Mouse (Mus musculus) G1E (cell line): ENCODE data around the gene Tmem198. TPM values are rescaled to one million over a fixed set of nuclear protein-coding genes. Genes with fewer than 3 reads are reported as not detected.

Experiments
- ATAC-seq: 2 replicates; pipeline ENCODE4 v1.8.0; 2016; ENCODE audit warnings: mild to moderate bottlenecking; ENCODE audit not compliant: insufficient number of reproducible peaks, poor library complexity, low FRiP score, severe bottlenecking; ENCODE audit errors: extremely low read depth
- DNase-seq: peaks from one replicate; pipeline ENCODE4 v3.0.0; 2012; ENCODE audit warnings: low spot score
- H3K27me3 ChIP-seq: 2 replicates; pipeline ENCODE4 v1.6.1; 2012; ENCODE audit warnings: mild to moderate bottlenecking, low read length, inconsistent platforms; ENCODE audit not compliant: insufficient read depth
- H3K36me3 ChIP-seq: replicated peaks from 2 replicates; pipeline ENCODE3; 2012; ENCODE audit warnings: mild to moderate bottlenecking, inconsistent platforms
- H3K4me1 ChIP-seq: 2 replicates; pipeline ENCODE4 v1.6.1; 2012; ENCODE audit warnings: low read depth, low read length, inconsistent platforms, mixed read lengths; ENCODE audit not compliant: insufficient read depth
- H3K4me3 ChIP-seq: 2 replicates; pipeline ENCODE4 v1.5.1; 2012; ENCODE audit warnings: low read depth, mild to moderate bottlenecking, inconsistent platforms, low read length, moderate library complexity, mixed read lengths
- H3K9me3 ChIP-seq: replicated peaks from 2 replicates; pipeline ENCODE4 v1.6.1; 2012; ENCODE audit warnings: inconsistent platforms
- CTCF ChIP-seq: IDR thresholded peaks from 2 replicates; pipeline ENCODE4 v1.5.1; 2012; ENCODE audit warnings: low read depth, low read length, inconsistent platforms, mixed read lengths
- GATA1 ChIP-seq: IDR thresholded peaks from 2 replicates; pipeline ENCODE4 v1.6.1; 2012; ENCODE audit warnings: borderline replicate concordance, low read length, inconsistent platforms, mixed read lengths
- GATA2 ChIP-seq: IDR thresholded peaks from 2 replicates; pipeline ENCODE4 v1.6.1; 2012; ENCODE audit warnings: low read depth, low read length, inconsistent platforms, borderline replicate concordance
- POLR2AphosphoS5 ChIP-seq: IDR thresholded peaks from 2 replicates; pipeline ENCODE4 v1.6.1; 2012; ENCODE audit warnings: low read depth, low read length, inconsistent platforms; ENCODE audit not compliant: insufficient replicate concordance
- TAL1 ChIP-seq: conservative IDR thresholded peaks from 2 replicates; pipeline ENCODE4 v1.6.1; 2012; ENCODE audit warnings: low read depth, low read length, inconsistent platforms, mixed read lengths
- polyA plus RNA-seq: library from polyadenylated mRNA; stranded (reverse); fragments of >175 nt; gene quantifications from 2 replicates; pipeline ENCODE4 v1.2.3, GENCODE M21; 2012
- total RNA-seq, 2 experiments: library from RNA; stranded (forward) in 1 of 2; stranded (reverse) in 1 of 2; fragments of 200-1000 nt in 1 of 2; fragments of >200 nt in 1 of 2; fragmentation: Nextera tagmentation in 1 of 2; gene quantifications; 2 replicates each; pipeline ENCODE4 v1.2.3; 2014 to 2017

Gene Tmem198
- total and polyA plus RNA-seq, 3 experiments: 0.30 to 4.0 (median 0.76) TPM

DNA sequence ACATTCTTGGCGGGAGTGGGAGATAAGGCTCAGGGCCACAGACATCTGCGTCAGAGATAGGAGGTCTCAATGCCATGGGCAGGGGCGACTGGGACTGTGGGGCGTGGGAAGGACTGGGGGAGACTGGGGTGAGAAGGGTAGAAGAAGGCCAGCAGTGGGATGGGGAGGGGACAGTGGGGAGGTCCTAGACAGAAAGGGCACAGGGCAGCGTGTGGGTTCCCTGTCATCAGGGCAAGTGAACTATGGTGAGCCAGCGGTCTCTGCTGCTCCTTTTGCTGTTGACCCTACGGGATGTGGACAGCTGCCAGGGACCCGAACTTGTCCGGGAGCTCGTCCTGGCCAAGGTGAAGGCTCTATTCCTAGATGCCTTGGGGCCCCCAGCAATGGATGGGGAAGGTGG, 27.7 kb downstream of the Tmem198 start, which contains the start of gene Inha:
Gene Inha (plus strand): TSS at position 72 of the 400 bp plus-strand sequence.
- ATAC-seq (no peak), DNase-seq (no peak)
- H3K27me3 ChIP-seq: peaks cover 35% of the 10 kb centered on the region; the same call in 1 of the 2 replicates
- no peaks in the 10 kb centered on the region for H3K36me3 ChIP-seq
- no peaks in the 10 kb centered on the region; the same call in 1 of the 2 replicates for H3K4me1 ChIP-seq
- no peak within 1 kb of the TSS for H3K4me3 ChIP-seq
- TF ChIP-seq CTCF (no peak), POLR2AphosphoS5 (no peak), GATA2 (no peak), TAL1 (no peak), GATA1 (no peak)
- peaks cover 10% of the 10 kb centered on the region for H3K9me3 ChIP-seq

- no peak for ATAC-seq
- Histone ChIP-seq H3K27me3 (peaks cover 32% of the 10 kb centered on the region; the same call in 1 of the 2 replicates), H3K9me3 (peaks cover 10% of the 10 kb centered on the region)
Measured at GRCm38 (mm10) chr1:75509586-75509985, 30.3 kb downstream of the Tmem198 start.

DNA sequence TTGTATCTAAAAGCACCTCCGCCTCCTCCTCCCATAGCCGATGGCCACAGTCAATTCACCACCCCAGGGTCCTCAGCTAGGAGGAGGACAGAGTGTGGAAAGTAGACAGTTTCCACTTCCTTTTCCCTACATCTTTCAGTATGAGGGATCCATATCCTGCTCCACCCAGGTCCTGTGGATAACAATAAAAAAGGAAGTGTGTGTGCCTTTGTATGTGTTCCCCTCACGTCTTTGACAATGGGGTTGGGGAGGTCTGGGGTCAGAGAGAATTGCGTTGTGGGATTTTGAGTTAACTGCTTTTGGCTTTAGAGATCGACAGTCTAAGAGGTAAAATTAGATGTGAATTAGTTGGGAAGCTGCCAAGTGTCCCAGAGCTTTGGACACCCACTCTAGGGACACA, 30.8 kb downstream of the Tmem198 start:
- peaks cover 31% of the 10 kb centered on the region; the same call in 1 of the 2 replicates for H3K27me3 ChIP-seq
- no peak for DNase-seq
- H3K36me3 ChIP-seq: no peaks in the 10 kb centered on the region
- no peak for ATAC-seq
- no peak overlapping the region for H3K4me3 ChIP-seq
- H3K4me1 ChIP-seq: peaks cover under 1% of the 10 kb centered on the region; the same call in 1 of the 2 replicates
- peaks cover 8% of the 10 kb centered on the region for H3K9me3 ChIP-seq
- TF ChIP-seq POLR2AphosphoS5 (no peak), GATA2 (no peak), TAL1 (no peak), GATA1 (no peak), CTCF (no peak)

More at GRCm38 (mm10) chr1:75509586-75509985, 30.3 kb downstream of the Tmem198 start:
- no peaks in the 10 kb centered on the region; the same call in 1 of the 2 replicates for H3K4me1 ChIP-seq
- no peak overlapping the region for H3K4me3 ChIP-seq
- no peaks in the 10 kb centered on the region for H3K36me3 ChIP-seq
- DNase-seq: no peak
- no peak for TF ChIP-seq CTCF
- TF ChIP-seq TAL1: no peak
- TF ChIP-seq GATA2: no peak
- no peak for TF ChIP-seq GATA1
- no peak for TF ChIP-seq POLR2AphosphoS5

DNA sequence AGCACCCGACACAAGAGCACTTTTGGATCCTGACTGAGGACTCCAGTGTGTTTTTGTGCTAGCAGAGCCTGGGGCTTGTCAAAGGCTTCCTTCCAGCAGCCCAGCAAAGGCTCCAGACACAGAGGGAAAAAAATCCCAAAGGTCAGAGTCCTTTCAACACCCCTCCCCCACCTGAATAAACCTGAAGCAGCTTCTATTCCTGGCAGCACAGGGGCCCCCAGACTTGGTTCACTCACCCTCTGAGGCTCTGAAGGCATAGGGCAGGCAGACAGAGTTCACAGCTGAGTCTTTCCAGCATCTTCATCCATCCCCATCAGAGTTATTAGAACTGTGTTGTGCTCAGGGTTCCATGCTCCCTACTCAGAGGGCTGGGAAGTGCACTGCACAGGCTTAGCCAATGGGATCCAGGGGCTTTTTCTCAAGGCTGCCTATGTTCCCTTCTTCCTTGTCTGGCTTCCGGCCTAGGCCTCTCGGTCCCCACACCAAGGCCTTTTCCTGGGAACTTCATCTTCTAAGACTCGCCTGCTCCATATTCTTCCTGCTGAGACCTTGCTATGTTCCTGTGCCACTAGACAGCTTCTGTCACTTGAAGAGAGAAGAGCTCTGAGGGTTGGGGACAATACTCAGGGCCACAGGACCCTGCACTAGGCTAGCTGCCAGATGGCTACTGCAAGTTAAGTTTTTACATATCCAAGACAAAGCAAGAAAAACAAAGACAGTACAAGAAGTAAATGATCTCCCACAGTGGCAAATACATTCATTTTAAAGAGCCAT, 32.3 kb downstream of the Tmem198 start:
- H3K4me3 ChIP-seq: no peak overlapping the region
- H3K36me3 ChIP-seq: no peaks in the 10 kb centered on the region
- DNase-seq (no peak), ATAC-seq (no peak)
- TF ChIP-seq GATA2 (no peak), CTCF (no peak), POLR2AphosphoS5 (no peak), GATA1 (no peak), TAL1 (no peak)
- no peaks in the 10 kb centered on the region for H3K9me3 ChIP-seq
- H3K4me1 ChIP-seq: peaks cover 2% of the 10 kb centered on the region; the same call in 1 of the 2 replicates
- peaks cover 22% of the 10 kb centered on the region; the same call in 1 of the 2 replicates for H3K27me3 ChIP-seq

DNA sequence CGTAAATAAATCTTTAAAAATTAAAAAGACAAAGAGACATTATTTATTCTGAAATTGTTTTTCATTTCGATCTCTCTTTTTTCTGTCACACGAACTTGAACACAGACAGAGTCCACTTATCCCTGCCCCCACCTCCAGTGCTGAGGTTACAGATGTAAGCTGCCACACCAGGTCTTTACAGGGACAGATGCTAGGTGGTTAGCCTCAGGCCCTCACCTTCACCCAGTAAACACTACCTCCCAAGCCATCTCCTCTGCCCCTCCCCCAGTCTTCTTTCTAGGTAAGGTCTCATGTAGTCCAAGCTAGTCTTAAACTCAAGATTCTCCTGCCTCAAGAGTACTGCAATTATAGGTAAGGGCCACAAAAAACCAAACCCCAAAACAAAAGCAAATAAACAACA, 33.2 kb downstream of the Tmem198 start:
- H3K9me3 ChIP-seq: no peaks in the 10 kb centered on the region
- no peaks in the 10 kb centered on the region for H3K36me3 ChIP-seq
- H3K27me3 ChIP-seq: peaks cover 21% of the 10 kb centered on the region; the same call in 1 of the 2 replicates
- no peak overlapping the region for H3K4me3 ChIP-seq
- peaks cover 2% of the 10 kb centered on the region; the same call in 1 of the 2 replicates for H3K4me1 ChIP-seq
- no peak for ATAC-seq
- no peak for DNase-seq
- TF ChIP-seq GATA2 (no peak), GATA1 (no peak)

- H3K4me3 ChIP-seq: no peak overlapping the region
- no peak for ATAC-seq
- H3K27me3 ChIP-seq: peaks cover 12% of the 10 kb centered on the region; the same call in 1 of the 2 replicates
- H3K9me3 ChIP-seq: no peaks in the 10 kb centered on the region
- no peak for DNase-seq
- no peaks in the 10 kb centered on the region for H3K36me3 ChIP-seq
- H3K4me1 ChIP-seq: peaks cover 20% of the 10 kb centered on the region
- no peak for TF ChIP-seq POLR2AphosphoS5
- TF ChIP-seq GATA1: no peak
- no peak for TF ChIP-seq TAL1
- TF ChIP-seq GATA2: no peak
- no peak for TF ChIP-seq CTCF
Measured at GRCm38 (mm10) chr1:75516703-75517380, 37.5 kb downstream of the Tmem198 start.
